Mouse (Mus musculus) myocyte (in vitro differentiated cells): ENCODE measurements around the gene Arl6ip5.

ENCODE experiments used
- CEBPB ChIP-seq: IDR thresholded peaks from 2 replicates; pipeline ENCODE4 v1.6.1; 2011; ENCODE audit warnings: mild to moderate bottlenecking, moderate library complexity; ENCODE audit not compliant: poor library complexity, insufficient read depth, severe bottlenecking
- E2F4 ChIP-seq: IDR thresholded peaks from one replicate; pipeline ENCODE4 v1.6.1; 2011; ENCODE audit warnings: mild to moderate bottlenecking, control low read depth, moderate library complexity; ENCODE audit not compliant: insufficient read depth
- MAX ChIP-seq: IDR thresholded peaks from one replicate; pipeline ENCODE4 v1.6.1; 2011; ENCODE audit warnings: low read depth, mild to moderate bottlenecking, control low read depth
- MYOD1 ChIP-seq, 3 experiments: IDR thresholded peaks; one replicate each; pipeline ENCODE4 v1.6.1; 2011; ENCODE audit warnings: control low read depth in 2 of 3, low read depth in 2 of 3, mild to moderate bottlenecking in 2 of 3, moderate library complexity in 1 of 3; ENCODE audit not compliant: insufficient read length in 2 of 3, control insufficient read depth in 1 of 3
- MYOG ChIP-seq, 3 experiments: IDR thresholded peaks; one replicate each; pipeline ENCODE4 v1.6.1; 2011; ENCODE audit warnings: control low read depth in 2 of 3, low read depth in 2 of 3, mild to moderate bottlenecking in 2 of 3; ENCODE audit not compliant: insufficient read length in 2 of 3, control insufficient read depth in 1 of 3, insufficient read depth in 1 of 3
- POLR2A ChIP-seq: IDR thresholded peaks from one replicate; pipeline ENCODE4 v1.6.1; 2011; ENCODE audit warnings: low read depth, mild to moderate bottlenecking, control low read depth, moderate library complexity; ENCODE audit not compliant: insufficient read length
- POLR2AphosphoS2 ChIP-seq: IDR thresholded peaks from one replicate; pipeline ENCODE4 v1.6.1; 2011; ENCODE audit warnings: low read depth, control low read depth; ENCODE audit not compliant: insufficient read length
- REST ChIP-seq: IDR thresholded peaks from one replicate; pipeline ENCODE4 v1.6.1; 2011; ENCODE audit warnings: mild to moderate bottlenecking, control low read depth, moderate library complexity; ENCODE audit not compliant: insufficient read depth, insufficient read length
- TCF12 ChIP-seq: IDR thresholded peaks from one replicate; pipeline ENCODE4 v1.6.1; 2011; ENCODE audit warnings: mild to moderate bottlenecking, control low read depth; ENCODE audit not compliant: poor library complexity, insufficient read depth, severe bottlenecking
- TCF3 ChIP-seq: IDR thresholded peaks from one replicate; pipeline ENCODE4 v1.6.1; 2011; ENCODE audit warnings: low read depth, control low read depth; ENCODE audit not compliant: insufficient read length

GRCm38 (mm10) chr6:97272349-97272748, 61.9 kb downstream of the Arl6ip5 start:
- TF ChIP-seq POLR2A (no peak), CEBPB (no peak), POLR2AphosphoS2 (no peak), TCF12 (no peak), MYOD1 (IDR thresholded peaks at IDR 0.05; ENCODE audit: control insufficient read depth in 1 of 3, insufficient read length in 2 of 3, low read depth in 2 of 3) (no peak), MYOG (IDR thresholded peaks at IDR 0.05; ENCODE audit: control insufficient read depth in 1 of 3, insufficient read depth in 1 of 3, insufficient read length in 2 of 3, low read depth in 2 of 3) (no peak), TCF3 (no peak), MAX (no peak), E2F4 (no peak), REST (no peak)
